Mouse (Mus musculus): ENCODE results near the gene Cux1. TPM values are rescaled to one million over a fixed set of nuclear protein-coding genes. Genes with fewer than 3 reads are reported as not detected.

Cux1 gene
- total RNA-seq, 2 experiments from 2014 or later: 113 to 119 TPM

DNA sequence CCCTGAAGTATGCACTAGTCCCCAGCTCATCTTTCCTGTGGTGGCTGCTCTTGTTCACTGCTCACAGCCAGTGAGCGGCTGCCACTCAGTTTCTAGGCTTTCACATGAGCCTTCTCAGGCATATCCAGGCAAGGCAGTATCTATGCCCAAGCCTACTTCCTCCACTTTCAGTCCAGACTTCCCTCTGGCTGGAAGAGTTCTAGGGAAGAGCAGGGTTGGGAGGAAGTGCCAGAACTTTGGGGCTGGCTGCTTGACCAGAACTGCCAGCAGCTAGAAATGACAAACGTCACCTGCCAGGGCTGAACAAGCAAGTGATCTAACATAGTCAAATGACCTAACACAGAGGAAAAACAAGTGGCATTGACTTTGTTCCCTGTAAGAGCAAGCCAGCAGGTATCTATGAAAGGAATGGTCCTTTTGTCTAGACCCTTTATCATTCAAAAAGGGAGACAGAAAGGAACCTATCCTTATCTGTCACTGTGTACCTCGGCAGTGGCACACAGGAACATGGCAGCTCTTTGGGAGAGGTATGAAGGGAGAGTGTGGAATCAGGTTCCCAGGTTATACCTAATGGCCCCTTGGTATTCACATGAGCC, 171.6 kb downstream of the Cux1 start:
- intact Hi-C loops (cut with DNase I): no loop called here

DNA sequence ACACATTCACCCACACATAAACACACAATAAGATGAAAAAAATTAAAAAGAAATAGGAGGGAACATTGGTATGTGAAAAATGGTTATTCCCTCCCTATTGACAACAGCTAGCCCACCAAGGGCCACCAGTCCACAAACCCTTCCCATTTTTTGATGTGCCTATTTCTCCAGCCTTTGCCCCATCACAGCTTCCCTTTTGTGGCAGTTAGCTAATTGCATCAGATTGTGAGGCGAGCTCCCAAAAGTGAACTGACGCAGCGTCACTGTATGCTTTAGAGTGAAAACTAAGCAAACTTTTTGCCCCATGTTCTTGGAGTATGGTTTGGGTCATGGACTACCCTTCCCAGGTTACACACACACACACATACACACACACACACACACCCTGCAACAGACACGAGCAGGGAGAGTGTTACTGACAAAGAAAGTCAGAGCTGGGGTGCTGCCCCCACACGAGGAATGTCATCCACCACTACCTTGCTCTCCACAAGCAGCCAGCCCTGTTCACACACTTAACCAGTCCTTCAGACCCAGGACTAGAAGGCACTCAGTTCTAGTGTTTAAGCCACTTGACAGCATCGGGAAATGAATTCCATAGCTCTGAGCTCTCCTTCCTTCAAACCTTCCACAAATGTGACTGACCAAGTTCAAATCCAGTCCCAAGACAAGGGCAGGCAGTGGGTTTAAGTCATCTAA, 172.6 kb downstream of the Cux1 start:
- no peak for DNase-seq
- intact Hi-C loops (cut with DNase I): no loop called here

More for the DNA sequence above, 171.6 kb downstream of the Cux1 start:
- DNase-seq: peak; percentile 48 to 66

DNA sequence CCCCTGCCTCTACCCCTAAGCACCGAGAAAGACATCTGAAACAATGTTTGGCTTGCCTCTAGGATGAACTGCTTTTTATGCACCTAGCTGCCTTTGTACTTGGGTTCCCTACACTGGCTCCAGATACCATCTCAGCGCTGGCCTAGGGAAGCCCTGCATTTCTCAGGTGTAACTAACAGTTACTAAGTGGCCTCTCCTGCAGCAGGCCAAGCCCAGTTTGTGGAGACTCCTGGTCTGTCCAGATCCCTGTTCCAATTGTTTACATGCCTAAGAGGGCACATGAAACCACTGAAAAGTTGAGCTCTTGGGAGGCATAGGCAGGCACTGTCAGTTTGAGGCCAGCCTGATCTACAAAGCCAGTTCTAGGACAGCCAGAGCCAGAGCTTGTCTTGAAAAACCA, 173.7 kb downstream of the Cux1 start:
- intact Hi-C loops (cut with DNase I): no loop called here

GRCm38 (mm10) chr5:136386757-136387156, 180.5 kb downstream of the Cux1 start:
- no peak for DNase-seq
- intact Hi-C loops (cut with DNase I): loop anchor here (5.0 kb wide), 1 partner anchor 76 kb away; no protein-coding TSS in a partner anchor

More for the DNA sequence above, 173.7 kb downstream of the Cux1 start:
- no peak for DNase-seq

GRCm38 (mm10) chr5:136385161-136385560, 182.1 kb downstream of the Cux1 start:
- DNase-seq: no peak
- intact Hi-C loops (cut with DNase I): loop anchor here (5.0 kb wide), 1 partner anchor 77 kb away; no protein-coding TSS in a partner anchor

DNA sequence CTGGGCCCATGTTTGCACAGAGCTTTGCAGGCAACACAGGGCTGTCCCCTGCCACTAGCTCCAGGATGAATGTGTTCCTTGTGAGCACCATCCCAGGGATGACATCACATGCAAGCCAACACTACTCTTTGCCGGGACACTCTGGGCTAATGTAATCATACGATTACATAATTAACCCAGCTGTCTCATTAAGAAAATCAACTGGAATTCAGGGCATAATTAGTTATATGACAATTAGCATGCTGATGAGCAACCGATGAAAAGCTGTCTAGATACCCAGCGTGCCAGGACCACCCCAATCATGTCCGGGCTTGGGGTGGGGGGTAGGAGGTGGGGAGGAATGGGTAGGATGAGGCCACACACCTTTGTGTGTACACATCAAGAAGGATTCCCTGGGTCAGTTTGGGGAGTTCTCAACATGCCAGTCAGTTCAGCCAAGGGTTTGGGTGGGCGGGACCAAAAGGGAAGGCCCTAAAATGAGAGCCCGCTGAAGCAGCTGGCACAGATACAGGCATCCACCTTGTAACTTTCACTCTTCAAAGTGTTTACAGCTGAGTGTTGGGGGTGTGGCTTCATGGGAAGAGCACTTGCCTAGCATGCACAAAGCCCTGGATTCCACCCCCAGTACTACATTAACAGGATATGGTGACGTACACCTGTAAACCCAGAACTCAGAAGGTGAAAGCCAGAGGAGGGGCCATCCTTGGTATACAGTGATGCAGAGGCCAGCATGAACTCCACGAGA, 184.9 kb downstream of the Cux1 start:
- intact Hi-C loops (cut with DNase I): no loop called here
- DNase-seq: no peak

GRCm38 (mm10) chr5:136379405-136379804, 187.9 kb downstream of the Cux1 start:
- DNase-seq: no peak
- intact Hi-C loops (cut with DNase I): no loop called here

DNA sequence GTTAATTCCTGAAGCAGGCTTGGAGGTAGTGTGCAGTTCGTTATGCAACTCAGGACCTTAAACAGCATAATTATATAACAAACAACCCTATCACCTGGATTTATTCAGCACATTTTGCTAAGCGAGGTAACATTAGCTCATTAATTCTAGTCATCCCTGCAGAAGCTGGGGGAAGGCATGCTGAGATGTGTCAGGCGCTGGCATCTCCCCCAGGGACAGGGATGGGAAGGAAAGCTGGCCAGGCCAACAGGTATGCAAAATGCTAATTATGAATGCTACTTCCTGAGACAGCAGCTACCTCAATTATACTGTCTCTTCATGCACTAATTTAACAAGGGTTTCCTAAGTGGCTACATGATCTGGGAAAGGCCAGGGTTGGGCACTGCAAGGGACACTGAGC, 190.2 kb downstream of the Cux1 start:
- DNase-seq: no peak
- intact Hi-C loops (cut with DNase I): no loop called here

DNA sequence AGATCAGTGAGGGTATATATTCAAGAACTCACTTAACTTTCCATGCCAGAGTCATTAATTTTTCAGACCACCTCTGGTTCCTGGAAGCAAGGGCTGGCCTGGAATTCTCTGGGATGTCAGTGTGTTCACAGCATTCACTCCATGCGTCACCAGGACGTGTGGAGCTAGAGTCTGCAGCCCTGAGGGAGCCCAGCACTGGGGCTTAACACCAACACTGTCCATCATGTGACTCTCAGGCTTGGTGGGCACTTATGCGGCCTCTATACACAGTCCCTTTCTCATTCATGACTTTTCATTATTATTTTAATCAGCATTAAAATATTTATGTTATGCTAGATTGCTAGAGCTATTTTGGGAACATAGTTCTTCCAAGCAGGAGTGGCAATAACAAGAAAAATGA, 191.9 kb downstream of the Cux1 start:
- no peak for DNase-seq
- intact Hi-C loops (cut with DNase I): no loop called here

DNA sequence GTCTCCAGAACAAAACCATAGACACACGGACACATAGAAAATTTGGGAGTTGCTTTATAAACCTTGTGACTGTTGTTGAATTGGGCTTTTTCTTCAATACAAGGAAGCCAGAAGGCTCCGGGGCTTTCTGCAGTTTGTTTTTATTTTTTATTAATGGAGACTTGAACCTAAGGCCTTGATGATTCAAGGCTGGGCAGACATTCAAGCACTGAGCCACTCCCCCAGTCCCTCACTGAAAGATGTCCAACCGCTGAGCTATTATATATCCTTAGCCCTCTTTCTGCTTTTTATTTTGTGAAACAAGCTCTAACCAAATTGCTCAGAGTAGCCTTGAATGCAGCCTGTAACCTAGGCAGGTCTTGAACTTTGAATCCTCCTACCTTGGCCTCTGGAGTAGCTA, 195.0 kb downstream of the Cux1 start:
- DNase-seq: no peak
- intact Hi-C loops (cut with DNase I): no loop called here

- intact Hi-C loops (cut with DNase I): no loop called here
- no peak for DNase-seq
These were observed 203.9 kb downstream of the Cux1 start for GRCm38 (mm10) chr5:136363421-136363820.

- DNase-seq: no peak
- intact Hi-C loops (cut with DNase I): no loop called here
These were observed 204.6 kb downstream of the Cux1 start for GRCm38 (mm10) chr5:136362473-136363230.

- intact Hi-C loops (cut with DNase I): no loop called here
- DNase-seq: no peak
These were observed 205.3 kb downstream of the Cux1 start for GRCm38 (mm10) chr5:136362021-136362420.

GRCm38 (mm10) chr5:136357227-136357626, 210.1 kb downstream of the Cux1 start:
- no peak for DNase-seq
- intact Hi-C loops (cut with DNase I): no loop called here

DNA sequence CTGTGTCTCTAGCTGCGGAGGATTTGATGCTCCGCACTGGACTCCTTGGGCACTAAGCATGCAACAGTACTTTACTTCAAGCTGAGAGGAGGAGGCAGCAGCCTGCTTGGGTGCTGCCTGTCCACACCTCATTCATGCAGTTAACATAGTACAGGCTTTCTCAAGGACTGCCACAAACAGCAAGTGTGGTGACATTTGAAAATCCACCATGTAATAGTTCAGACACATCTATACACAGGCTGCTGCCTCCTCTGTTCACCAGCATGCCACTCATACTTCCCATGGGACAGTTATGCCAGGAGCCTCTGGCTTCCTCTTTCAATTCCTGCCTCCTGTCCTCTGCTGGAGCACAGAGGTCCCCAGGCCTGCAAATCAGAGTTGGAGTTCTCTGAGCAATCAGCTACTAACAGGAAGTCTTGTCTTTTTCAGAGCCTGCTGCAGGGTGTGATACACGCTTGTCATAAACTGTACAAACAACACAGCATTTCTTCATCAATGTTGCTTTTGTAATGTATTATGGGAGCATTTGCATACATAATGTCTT, 211.6 kb downstream of the Cux1 start:
- DNase-seq: peak; percentile 21 to 40
- intact Hi-C loops (cut with DNase I): no loop called here

DNA sequence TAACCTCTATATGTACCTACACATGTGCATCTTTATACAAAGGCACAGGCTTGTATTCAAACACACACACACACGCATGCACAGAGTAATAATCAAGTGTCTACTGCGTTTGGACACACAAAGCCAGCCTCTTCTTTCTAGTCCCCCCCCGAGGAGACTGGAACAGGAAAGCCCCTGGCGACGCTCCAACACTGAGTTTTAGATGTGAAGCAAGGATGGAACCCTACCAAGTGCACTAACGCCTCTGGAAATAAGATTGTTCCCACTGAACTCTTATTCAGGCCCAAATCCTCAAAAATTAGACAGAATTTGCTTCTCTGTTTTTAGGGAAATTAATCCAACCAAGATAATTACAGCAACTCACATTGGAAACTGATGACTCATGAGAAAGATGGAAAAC, 212.6 kb downstream of the Cux1 start:
- intact Hi-C loops (cut with DNase I): no loop called here
- peak; percentile 40 to 41 for DNase-seq

GRCm38 (mm10) chr5:136353114-136353513, 214.2 kb downstream of the Cux1 start:
- DNase-seq: no peak
- intact Hi-C loops (cut with DNase I): no loop called here

- intact Hi-C loops (cut with DNase I): no loop called here
- no peak for DNase-seq
These were observed 224.0 kb downstream of the Cux1 start for GRCm38 (mm10) chr5:136343156-136343890.

DNA sequence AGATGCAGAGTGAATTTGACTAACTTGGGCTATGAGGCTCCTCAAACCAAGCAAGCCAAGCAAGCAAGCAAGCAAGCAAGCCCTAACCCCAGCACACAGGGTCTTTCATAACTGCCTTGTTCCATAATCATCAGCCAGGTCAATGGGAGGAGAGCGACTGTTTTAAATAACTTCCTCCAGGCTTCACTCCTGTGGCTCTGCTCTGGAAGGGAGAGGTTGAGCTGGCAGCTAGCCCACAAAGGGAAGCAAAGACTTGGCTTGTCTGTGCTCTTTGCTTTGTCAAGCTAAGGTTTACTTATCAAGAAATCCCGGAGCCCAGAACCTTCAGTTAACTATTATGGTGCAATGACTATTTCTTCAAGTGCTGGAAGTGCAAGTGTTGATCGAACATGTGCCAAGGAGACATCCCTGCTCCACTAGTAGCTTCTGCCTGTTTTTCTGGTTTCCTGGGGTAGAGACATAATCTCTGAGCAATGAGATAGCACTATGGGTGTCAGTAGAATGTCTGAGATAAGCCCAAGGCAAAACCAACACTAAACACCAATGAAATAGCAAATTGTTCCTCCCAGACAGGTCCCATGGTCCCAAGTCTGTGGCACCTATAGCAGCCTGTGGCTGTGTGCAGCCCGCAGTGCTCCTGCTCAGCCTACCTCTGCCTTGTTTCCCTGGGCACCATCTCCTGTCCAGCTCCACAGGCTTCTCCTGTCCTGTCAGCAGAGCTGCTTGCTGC, 230.3 kb downstream of the Cux1 start:
- DNase-seq: peak; percentile 35 to 47
- intact Hi-C loops (cut with DNase I): no loop called here

Data from heart, postnatal 10 days (tissue).